Mouse (Mus musculus): ENCODE results near the gene Kcnq1.

DNA sequence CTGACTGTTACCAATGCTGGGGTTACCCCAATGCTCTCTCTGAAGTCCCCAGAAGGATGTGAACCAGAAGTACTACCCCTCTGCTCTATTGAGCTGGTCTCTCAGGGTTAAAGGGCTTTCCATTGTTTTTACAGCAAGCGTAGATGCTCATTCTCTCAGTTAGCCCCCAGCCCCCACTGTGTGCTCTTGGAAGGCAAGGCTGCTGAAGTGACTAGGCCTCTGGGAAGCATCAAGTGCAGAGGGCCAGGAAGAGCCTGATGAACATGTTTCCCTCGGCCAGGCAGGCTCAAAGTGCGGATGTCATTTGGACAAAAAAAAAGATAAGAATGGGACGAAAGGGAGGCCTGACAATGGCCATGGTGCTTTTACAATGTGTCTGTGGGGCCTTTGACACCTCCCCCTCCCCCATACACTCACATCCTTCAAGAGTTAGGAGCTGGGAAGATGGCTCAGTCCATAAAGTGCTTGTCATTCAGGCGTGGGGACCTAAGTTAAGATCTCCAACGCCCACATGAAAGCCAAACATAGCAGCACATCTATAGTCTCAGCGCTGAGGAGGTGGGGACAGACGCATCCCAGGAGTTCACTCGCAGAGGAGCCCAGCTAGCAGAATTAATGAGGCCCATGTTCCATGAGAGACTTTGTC lies 196.6 kb downstream of the Kcnq1 start:
- TF ChIP-seq CTCF (IDR thresholded peaks at IDR 0.05; ENCODE audit: low read depth) (no peak), EP300 (IDR thresholded peaks at IDR 0.05; ENCODE audit: low read depth) (no peak)
